Mouse (Mus musculus): ENCODE measurements at regions not wholly inside any gene's neighbourhood (a gene's known extent, or its start where the extent isn't known, plus 50 kb on each side); places are given as distances from the start of the nearest gene placed in this dataset.

DNA sequence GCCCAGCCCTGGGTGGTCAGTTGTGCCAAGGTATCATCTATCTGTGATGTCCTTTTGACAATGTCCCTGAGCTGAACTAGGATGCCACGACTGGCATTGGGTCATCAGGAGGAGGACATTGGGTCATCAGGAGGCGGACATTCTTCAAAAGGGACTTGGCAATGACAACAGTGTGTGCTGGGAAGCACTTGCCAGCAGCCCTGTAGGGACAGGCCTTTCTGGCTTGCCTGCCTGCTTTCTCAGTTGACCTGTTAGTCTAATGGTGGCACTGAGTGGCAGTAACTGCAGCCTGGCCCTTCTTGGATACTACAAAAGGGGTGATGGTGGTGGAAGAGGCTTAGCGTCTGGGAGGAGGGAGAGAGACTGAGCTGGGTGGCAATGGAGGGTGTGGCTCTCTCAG is 137.2 kb upstream of the Prox1 start:
- whole genome bisulfite sequencing (ENCODE audit: insufficient replicate concordance), result 81% methylated on average over 3 of the region's 3 CpGs
- ATAC-seq (replicated peaks; ENCODE audit: insufficient number of reproducible peaks, low FRiP score, low TSS enrichment), result no peak
- Histone ChIP-seq H3K9ac (ENCODE audit: low read depth, low read length) (no peak overlapping the region), H3K4me3 (ENCODE audit: low read depth, low read length) (no peak overlapping the region), H3K9me3 (replicated peaks; ENCODE audit: control insufficient read depth, low read length) (no peaks in the 10 kb centered on the region), H3K4me2 (no peak overlapping the region), H3K27me3 (ENCODE audit: control insufficient read depth, insufficient read depth, low read length) (no peaks in the 10 kb centered on the region), H3K27ac (ENCODE audit: low read depth, low read length) (no peak overlapping the region), H3K4me1 (ENCODE audit: control insufficient read depth, insufficient read depth, low read length) (no peaks in the 10 kb centered on the region), H3K36me3 (ENCODE audit: control insufficient read depth, insufficient read depth, low read length) (no peaks in the 10 kb centered on the region)

DNA sequence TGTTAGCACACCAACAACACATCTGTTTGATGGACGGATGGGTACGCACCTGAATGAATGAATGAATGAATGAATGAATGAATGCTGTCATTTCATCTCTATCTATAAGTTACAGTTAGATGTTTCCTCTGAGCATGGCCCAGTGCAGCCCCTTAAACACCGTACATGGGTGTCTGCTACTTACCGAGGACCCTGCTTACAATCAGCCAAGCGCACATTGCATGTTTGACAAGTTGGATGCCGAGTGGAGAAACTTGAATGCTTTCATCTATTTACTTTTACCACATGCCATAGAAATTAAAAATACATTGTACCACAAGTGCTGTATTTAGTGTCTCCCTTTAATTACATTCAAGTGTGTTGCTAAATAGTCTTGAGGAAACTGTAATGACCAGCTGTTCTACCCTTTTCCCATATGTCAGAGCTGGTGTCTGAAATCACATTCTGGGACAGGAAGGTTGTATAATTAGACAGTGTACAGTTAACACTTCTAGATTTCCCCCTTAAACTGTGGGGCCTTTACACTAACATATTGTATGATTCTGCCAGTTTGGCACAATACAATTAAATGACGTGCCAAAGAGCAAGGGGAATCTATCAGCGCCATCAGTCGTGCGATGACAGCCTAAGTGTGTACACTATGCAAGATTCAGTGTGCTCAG is 127.3 kb upstream of the Prox1 start:
- no peak overlapping the region for H3K4me3 ChIP-seq (ENCODE audit: low read depth, low read length)
- H3K36me3 ChIP-seq (ENCODE audit: control insufficient read depth, insufficient read depth, low read length), result no peaks in the 10 kb centered on the region
- H3K9ac ChIP-seq (ENCODE audit: low read depth, low read length), result no peak overlapping the region
- no peaks in the 10 kb centered on the region for H3K27me3 ChIP-seq (ENCODE audit: control insufficient read depth, insufficient read depth, low read length)
- no peaks in the 10 kb centered on the region for H3K4me1 ChIP-seq (ENCODE audit: control insufficient read depth, insufficient read depth, low read length)
- no peak overlapping the region for H3K27ac ChIP-seq (ENCODE audit: low read depth, low read length)
- no peak for ATAC-seq (replicated peaks; ENCODE audit: insufficient number of reproducible peaks, low FRiP score, low TSS enrichment)
- no peak overlapping the region for H3K4me2 ChIP-seq
- WGBS (ENCODE audit: insufficient replicate concordance), result 85% methylated on average over 10 of the region's 10 CpGs
- H3K9me3 ChIP-seq (replicated peaks; ENCODE audit: control insufficient read depth, low read length), result no peaks in the 10 kb centered on the region

DNA sequence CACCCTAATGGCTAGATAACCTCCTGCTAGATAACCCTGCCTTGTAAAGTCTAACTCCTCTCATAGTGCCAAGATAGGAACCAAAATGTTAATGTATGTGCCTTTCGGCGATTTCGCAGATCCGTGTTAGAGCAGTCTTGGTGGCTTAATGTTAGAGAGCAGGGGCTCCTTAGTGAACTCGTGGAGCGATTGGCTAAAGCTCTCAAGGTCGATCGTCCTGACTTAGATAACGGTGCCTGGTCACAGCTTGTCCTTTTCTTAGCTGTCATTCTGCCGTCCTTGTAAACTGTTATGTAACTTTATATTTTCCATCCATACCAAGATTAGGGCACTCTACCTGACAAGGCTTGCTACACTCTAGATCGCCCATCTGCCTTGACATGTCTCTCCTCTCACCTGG is 119.5 kb upstream of the Prox1 start:
- no peaks in the 10 kb centered on the region for H3K9me3 ChIP-seq (replicated peaks; ENCODE audit: control insufficient read depth, low read length)
- no peak overlapping the region for H3K9ac ChIP-seq (ENCODE audit: low read depth, low read length)
- 57% methylated on average over 11 of the region's 11 CpGs for WGBS (ENCODE audit: insufficient replicate concordance)
- H3K36me3 ChIP-seq (ENCODE audit: control insufficient read depth, insufficient read depth, low read length), result no peaks in the 10 kb centered on the region
- H3K4me1 ChIP-seq (ENCODE audit: control insufficient read depth, insufficient read depth, low read length), result 0 out of 2 replicates have a peak, but pooled peaks cover 3% of the 10 kb centered on the region
- no peaks in the 10 kb centered on the region for H3K27me3 ChIP-seq (ENCODE audit: control insufficient read depth, insufficient read depth, low read length)
- no peak overlapping the region for H3K4me2 ChIP-seq
- ATAC-seq (replicated peaks; ENCODE audit: insufficient number of reproducible peaks, low FRiP score, low TSS enrichment), result no peak
- H3K4me3 ChIP-seq (ENCODE audit: low read depth, low read length), result no peak overlapping the region
- H3K27ac ChIP-seq (ENCODE audit: low read depth, low read length), result no peak overlapping the region

- no peaks in the 10 kb centered on the region for H3K9me3 ChIP-seq (replicated peaks; ENCODE audit: control insufficient read depth, low read length)
- WGBS (ENCODE audit: insufficient replicate concordance), result 71% methylated on average over 17 of the region's 17 CpGs
- H3K4me3 ChIP-seq (ENCODE audit: low read depth, low read length), result no peak overlapping the region
- H3K4me1 ChIP-seq (ENCODE audit: control insufficient read depth, insufficient read depth, low read length), result 0 out of 2 replicates have a peak, but pooled peaks cover 3% of the 10 kb centered on the region
- no peak overlapping the region for H3K27ac ChIP-seq (ENCODE audit: low read depth, low read length)
- H3K4me2 ChIP-seq, result no peak overlapping the region
- H3K27me3 ChIP-seq (ENCODE audit: control insufficient read depth, insufficient read depth, low read length), result no peaks in the 10 kb centered on the region
- H3K36me3 ChIP-seq (ENCODE audit: control insufficient read depth, insufficient read depth, low read length), result no peaks in the 10 kb centered on the region
- ATAC-seq (replicated peaks; ENCODE audit: insufficient number of reproducible peaks, low FRiP score, low TSS enrichment), result no peak
- no peak overlapping the region for H3K9ac ChIP-seq (ENCODE audit: low read depth, low read length)
Measured at GRCm38 (mm10) chr1:190286481-190287145, 116.1 kb upstream of the Prox1 start.

DNA sequence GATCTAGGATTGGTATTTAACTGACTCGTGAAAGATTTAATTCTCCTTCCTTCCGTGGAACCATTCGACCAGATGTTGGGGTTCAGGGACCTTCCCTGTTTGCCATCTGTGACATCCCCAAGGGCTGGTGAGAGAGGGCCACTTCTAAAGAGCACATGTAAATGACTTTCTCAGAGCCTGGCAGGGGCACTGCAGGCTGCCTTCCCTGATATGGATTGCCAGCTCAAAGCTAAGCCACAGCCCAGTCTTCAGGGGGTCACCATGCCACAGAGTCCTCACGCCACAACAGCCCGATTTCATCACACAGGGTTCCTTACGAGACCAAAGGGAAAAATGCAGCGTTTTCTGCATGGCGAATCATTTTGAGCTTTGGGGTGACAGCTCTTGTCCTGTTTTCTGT is 115.1 kb upstream of the Prox1 start:
- H3K36me3 ChIP-seq (ENCODE audit: control insufficient read depth, insufficient read depth, low read length), result no peaks in the 10 kb centered on the region
- WGBS (ENCODE audit: insufficient replicate concordance), result 73% methylated on average over 8 of the region's 8 CpGs

GRCm38 (mm10) chr1:190285049-190285448 is 114.5 kb upstream of the Prox1 start:
- 78% methylated on average over 8 of the region's 8 CpGs for WGBS (ENCODE audit: insufficient replicate concordance)
- Histone ChIP-seq H3K9me3 (replicated peaks; ENCODE audit: control insufficient read depth, low read length) (no peaks in the 10 kb centered on the region), H3K4me1 (ENCODE audit: control insufficient read depth, insufficient read depth, low read length) (0 out of 2 replicates have a peak, but pooled peaks cover 2% of the 10 kb centered on the region), H3K4me3 (ENCODE audit: low read depth, low read length) (no peak overlapping the region), H3K4me2 (no peak overlapping the region), H3K9ac (ENCODE audit: low read depth, low read length) (no peak overlapping the region), H3K27ac (ENCODE audit: low read depth, low read length) (no peak overlapping the region), H3K36me3 (ENCODE audit: control insufficient read depth, insufficient read depth, low read length) (no peaks in the 10 kb centered on the region), H3K27me3 (ENCODE audit: control insufficient read depth, insufficient read depth, low read length) (no peaks in the 10 kb centered on the region)
- ATAC-seq (replicated peaks; ENCODE audit: insufficient number of reproducible peaks, low FRiP score, low TSS enrichment), result no peak

More for the DNA sequence above, 115.1 kb upstream of the Prox1 start:
- no peak for ATAC-seq (replicated peaks; ENCODE audit: insufficient number of reproducible peaks, low FRiP score, low TSS enrichment)
- H3K4me1 ChIP-seq (ENCODE audit: control insufficient read depth, insufficient read depth, low read length), result 0 out of 2 replicates have a peak, but pooled peaks cover 3% of the 10 kb centered on the region
- no peak overlapping the region for H3K9ac ChIP-seq (ENCODE audit: low read depth, low read length)
- H3K27me3 ChIP-seq (ENCODE audit: control insufficient read depth, insufficient read depth, low read length), result no peaks in the 10 kb centered on the region
- no peak overlapping the region for H3K4me3 ChIP-seq (ENCODE audit: low read depth, low read length)
- H3K4me2 ChIP-seq, result no peak overlapping the region
- no peaks in the 10 kb centered on the region for H3K9me3 ChIP-seq (replicated peaks; ENCODE audit: control insufficient read depth, low read length)
- no peak overlapping the region for H3K27ac ChIP-seq (ENCODE audit: low read depth, low read length)

DNA sequence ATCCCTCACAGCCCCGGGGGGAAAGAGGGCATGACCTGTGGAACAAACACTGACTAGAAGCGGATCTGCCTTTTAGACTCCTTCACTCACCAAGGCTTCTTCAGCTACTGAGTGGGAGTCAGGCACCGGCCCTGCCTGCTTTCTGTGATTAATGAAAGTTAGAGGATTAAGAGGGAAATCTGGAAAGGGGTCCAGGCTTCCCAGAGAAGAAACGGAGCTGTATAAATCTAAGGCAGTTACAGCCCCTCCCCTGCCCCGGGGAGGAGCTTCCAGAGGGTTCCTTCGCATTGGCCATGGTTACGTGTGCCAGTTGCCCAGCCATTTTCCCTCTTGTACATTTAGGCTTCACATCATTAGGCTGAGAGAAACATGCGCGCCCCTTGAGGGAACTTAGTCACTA is 113.6 kb upstream of the Prox1 start:
- no peaks in the 10 kb centered on the region for H3K9me3 ChIP-seq (replicated peaks; ENCODE audit: control insufficient read depth, low read length)
- H3K9ac ChIP-seq (ENCODE audit: low read depth, low read length), result no peak overlapping the region
- no peak overlapping the region for H3K4me2 ChIP-seq
- no peaks in the 10 kb centered on the region for H3K27me3 ChIP-seq (ENCODE audit: control insufficient read depth, insufficient read depth, low read length)
- WGBS (ENCODE audit: insufficient replicate concordance), result 62% methylated on average over 9 of the region's 9 CpGs
- no peak for ATAC-seq (replicated peaks; ENCODE audit: insufficient number of reproducible peaks, low FRiP score, low TSS enrichment)
- H3K36me3 ChIP-seq (ENCODE audit: control insufficient read depth, insufficient read depth, low read length), result no peaks in the 10 kb centered on the region
- H3K4me3 ChIP-seq (ENCODE audit: low read depth, low read length), result no peak overlapping the region
- H3K27ac ChIP-seq (ENCODE audit: low read depth, low read length), result no peak overlapping the region
- H3K4me1 ChIP-seq (ENCODE audit: control insufficient read depth, insufficient read depth, low read length), result no peaks in the 10 kb centered on the region

GRCm38 (mm10) chr1:190280081-190280858 is 109.8 kb upstream of the Prox1 start:
- Histone ChIP-seq H3K36me3 (ENCODE audit: control insufficient read depth, insufficient read depth, low read length) (no peaks in the 10 kb centered on the region), H3K4me2 (no peak overlapping the region), H3K9me3 (replicated peaks; ENCODE audit: control insufficient read depth, low read length) (no peaks in the 10 kb centered on the region), H3K4me1 (ENCODE audit: control insufficient read depth, insufficient read depth, low read length) (no peaks in the 10 kb centered on the region), H3K27ac (ENCODE audit: low read depth, low read length) (no peak overlapping the region), H3K9ac (ENCODE audit: low read depth, low read length) (no peak overlapping the region), H3K27me3 (ENCODE audit: control insufficient read depth, insufficient read depth, low read length) (no peaks in the 10 kb centered on the region), H3K4me3 (ENCODE audit: low read depth, low read length) (no peak overlapping the region)
- no peak for ATAC-seq (replicated peaks; ENCODE audit: insufficient number of reproducible peaks, low FRiP score, low TSS enrichment)
- WGBS (ENCODE audit: insufficient replicate concordance), result 87% methylated on average over 18 of the region's 18 CpGs
